Mouse (Mus musculus): ENCODE results near the gene Srsf1. TPM values are rescaled to one million over a fixed set of nuclear protein-coding genes. Genes with fewer than 3 reads are reported as not detected.

Srsf1 gene
- total and polyA plus RNA-seq, 3 experiments, result 416 to 812 (median 730) TPM

DNA sequence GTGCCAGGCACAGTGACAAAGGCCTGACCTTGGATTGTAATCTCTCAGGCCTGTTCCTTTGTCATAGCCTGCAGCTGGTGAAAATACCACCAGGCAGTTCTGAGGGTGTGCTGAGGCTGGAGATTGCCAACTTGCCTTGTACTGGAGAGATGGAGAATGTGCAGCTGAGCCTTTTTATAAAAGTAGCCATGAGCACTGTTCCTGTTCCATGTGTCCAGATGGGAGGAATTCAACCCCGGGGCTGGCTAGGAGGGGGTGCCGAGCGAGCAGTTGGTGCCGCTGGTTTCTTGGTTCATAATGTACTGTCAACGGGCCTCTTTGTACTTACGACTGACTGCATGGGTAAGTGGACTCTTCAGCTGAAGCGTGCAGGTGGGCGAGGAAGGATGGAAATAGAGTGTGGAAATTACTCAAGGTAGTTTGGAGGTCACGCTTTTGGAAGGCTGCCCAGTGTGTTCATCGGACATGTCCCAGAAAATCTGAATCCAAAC, 10.4 kb upstream of the Srsf1 start:
- TF ChIP-seq ZMIZ1 (IDR thresholded peaks at IDR 0.05; ENCODE audit: low read depth, low read length) (no peak), E2F4 (IDR thresholded peaks at IDR 0.05; ENCODE audit: insufficient replicate concordance, low read depth, low read length) (no peak), KAT2A (IDR thresholded peaks at IDR 0.05; ENCODE audit: insufficient replicate concordance, low read length) (no peak), TBP (conservative IDR thresholded peaks at IDR 0.05; ENCODE audit: low read depth, low read length) (no peak), POLR2A (IDR thresholded peaks at IDR 0.05; ENCODE audit: low read depth, low read length) (no peak), ELF1 (IDR thresholded peaks at IDR 0.05; ENCODE audit: low read depth, low read length) (no peak), SIN3A (IDR thresholded peaks at IDR 0.05; ENCODE audit: low read length) (no peak), GABPA (IDR thresholded peaks at IDR 0.05; ENCODE audit: insufficient replicate concordance, low read depth, low read length) (no peak), ETS1 (conservative IDR thresholded peaks at IDR 0.05; ENCODE audit: low read depth, low read length) (no peak), NELFE (IDR thresholded peaks at IDR 0.05; ENCODE audit: low read depth, low read length) (no peak), PAX5 (IDR thresholded peaks at IDR 0.05; ENCODE audit: low read length) (no peak), MAFK (IDR thresholded peaks at IDR 0.05; ENCODE audit: insufficient replicate concordance, low read length) (no peak), TCF12 (IDR thresholded peaks at IDR 0.05; ENCODE audit: low read depth, low read length) (no peak), UBTF (IDR thresholded peaks at IDR 0.05; ENCODE audit: low read depth, low read length) (no peak), RCOR1 (conservative IDR thresholded peaks at IDR 0.05; ENCODE audit: low read depth, low read length) (no peak), IRF4 (IDR thresholded peaks at IDR 0.05; ENCODE audit: low read depth, low read length) (no peak)
- in situ Hi-C loops (cut with MboI; ENCODE audit: low pct_ligation_motif_present, low pct_unique_long_range_greater_than_20kb, low sequenced_read_pairs), result no loop called here

DNA sequence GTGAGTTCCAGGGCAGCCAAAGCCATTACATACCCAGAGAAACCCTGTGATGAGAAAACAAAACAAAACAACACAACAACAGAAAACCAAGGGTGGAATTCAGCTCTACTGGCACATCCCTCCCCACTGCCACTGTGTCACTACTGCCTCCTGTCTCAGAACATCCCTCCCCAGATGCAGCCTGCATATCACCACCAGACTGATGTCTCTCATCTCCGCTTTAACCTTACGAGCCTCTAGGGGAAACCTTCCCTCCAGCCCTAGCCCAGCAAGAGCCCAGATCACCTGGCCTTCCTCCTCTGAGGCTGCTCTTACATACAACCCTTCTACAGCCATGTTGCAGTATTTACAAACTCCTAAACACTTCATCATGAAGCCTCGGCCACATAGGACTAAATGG, 9.8 kb upstream of the Srsf1 start:
- Histone ChIP-seq H3K9me3 (replicated peaks; ENCODE audit: low read length) (no peaks in the 10 kb centered on the region), H3K27ac (ENCODE audit: insufficient read depth, low read depth) (no peak overlapping the region), H3K4me2 (ENCODE audit: insufficient read depth, low read depth, poor library complexity, severe bottlenecking) (no peak overlapping the region), H3K36me3 (replicated peaks in 1 of 2; ENCODE audit: control insufficient read depth in 1 of 2, insufficient read depth in 1 of 2, low read length in 1 of 2) (peaks cover 0 to 11% of the 10 kb centered on the region in 2 experiments), H3K27me3 (replicated peaks) (no peaks in the 10 kb centered on the region), H3K4me1 (ENCODE audit: control insufficient read depth in 1 of 2, insufficient read depth in 2 of 2) (no peaks in the 10 kb centered on the region), H3K4me3 (replicated peaks in 1 of 3; ENCODE audit: low read depth in 2 of 3, low read length in 2 of 3, poor library complexity in 1 of 3) (no peak overlapping the region), H3K79me2 (replicated peaks; ENCODE audit: control insufficient read depth, extremely low read depth, insufficient read depth, poor library complexity, severe bottlenecking) (no peaks in the 10 kb centered on the region), H3K9ac (ENCODE audit: insufficient read depth, low read depth) (no peak overlapping the region)
- TF ChIP-seq SMC3 (IDR thresholded peaks at IDR 0.05; ENCODE audit: low read depth, low read length) (no peak), POLR2AphosphoS2 (IDR thresholded peaks at IDR 0.05; ENCODE audit: low read depth, low read length) (no peak), MAZ (IDR thresholded peaks at IDR 0.05; ENCODE audit: low read depth, low read length) (no peak), MEF2A (IDR thresholded peaks at IDR 0.05; ENCODE audit: borderline replicate concordance, low read depth, low read length) (no peak), USF1 (IDR thresholded peaks at IDR 0.05; ENCODE audit: low read depth, low read length) (no peak), EP300 (IDR thresholded peaks at IDR 0.05; ENCODE audit: low read length) (no peak), ZKSCAN1 (IDR thresholded peaks at IDR 0.05; ENCODE audit: borderline replicate concordance, low read depth, low read length) (no peak), MAX (IDR thresholded peaks at IDR 0.05; ENCODE audit: low read length) (no peak), MXI1 (IDR thresholded peaks at IDR 0.05; ENCODE audit: low read depth, low read length) (no peak), ELF1 (IDR thresholded peaks at IDR 0.05; ENCODE audit: low read depth, low read length) (no peak), HCFC1 (IDR thresholded peaks at IDR 0.05; ENCODE audit: low read depth, low read length) (no peak), BHLHE40 (IDR thresholded peaks at IDR 0.05; ENCODE audit: low read depth, low read length) (no peak), JUN (IDR thresholded peaks at IDR 0.05; ENCODE audit: insufficient read depth, low read depth, low read length) (no peak), ZNF384 (IDR thresholded peaks at IDR 0.05; ENCODE audit: low read depth, low read length) (no peak), CHD1 (IDR thresholded peaks at IDR 0.05; ENCODE audit: low read depth, low read length) (no peak), POLR2A (IDR thresholded peaks at IDR 0.05; ENCODE audit: low read depth, low read length) (no peak)
- in situ Hi-C loops (cut with MboI; ENCODE audit: low pct_ligation_motif_present, low pct_unique_long_range_greater_than_20kb, low sequenced_read_pairs) (no loop called here), dilution Hi-C loops (cut with MboI; ENCODE audit: extremely low pct_ligation_motif_present, extremely low pct_unique_long_range_greater_than_20kb, low sequenced_read_pairs) (no loop called here)
- no peak for DNase-seq (ENCODE audit: extremely low read depth)

More for the DNA sequence above, 10.4 kb upstream of the Srsf1 start:
- no peaks in the 10 kb centered on the region for H3K9me3 ChIP-seq (replicated peaks; ENCODE audit: low read length)
- H3K27ac ChIP-seq (ENCODE audit: insufficient read depth, low read depth), result no peak overlapping the region
- H3K4me2 ChIP-seq (ENCODE audit: insufficient read depth, low read depth, poor library complexity, severe bottlenecking), result no peak overlapping the region
- H3K9ac ChIP-seq (ENCODE audit: insufficient read depth, low read depth), result no peak overlapping the region
- H3K4me1 ChIP-seq (ENCODE audit: control insufficient read depth in 1 of 2, insufficient read depth in 2 of 2), result no peaks in the 10 kb centered on the region
- H3K4me3 ChIP-seq (replicated peaks in 1 of 3; ENCODE audit: low read depth in 2 of 3, low read length in 2 of 3, poor library complexity in 1 of 3), result no peak overlapping the region
- H3K79me2 ChIP-seq (replicated peaks; ENCODE audit: control insufficient read depth, extremely low read depth, insufficient read depth, poor library complexity, severe bottlenecking), result no peaks in the 10 kb centered on the region
- peaks cover 0 to 11% of the 10 kb centered on the region in 2 experiments for H3K36me3 ChIP-seq (replicated peaks in 1 of 2; ENCODE audit: control insufficient read depth in 1 of 2, insufficient read depth in 1 of 2, low read length in 1 of 2)
- dilution Hi-C loops (cut with MboI; ENCODE audit: extremely low pct_ligation_motif_present, extremely low pct_unique_long_range_greater_than_20kb, low sequenced_read_pairs), result no loop called here
- DNase-seq (ENCODE audit: extremely low read depth), result no peak
- H3K27me3 ChIP-seq (replicated peaks), result no peaks in the 10 kb centered on the region

Data from CH12.LX (cell line).